Mouse (Mus musculus): ENCODE measurements around the gene Pitpnm2. TPM values are rescaled to one million over a fixed set of nuclear protein-coding genes. Genes with fewer than 3 reads are reported as not detected.

Pitpnm2 gene
- polyA plus RNA-seq, 1 experiment, result 19.6 TPM

GRCm38 (mm10) chr5:124210281-124211016 is 39.1 kb downstream of the Pitpnm2 start:
- TF ChIP-seq POLR2A (IDR thresholded peaks at IDR 0.05; ENCODE audit: low read depth, low read length), result no peak
- no peak for TF ChIP-seq CTCF (IDR thresholded peaks at IDR 0.05; ENCODE audit: extremely low read depth, insufficient read length, insufficient replicate concordance, low read depth, low read length)
- H3K4me3 ChIP-seq (ENCODE audit: low read depth, low read length), result no peak overlapping the region
- WGBS, result 84% methylated on average over 18 of the region's 18 CpGs
- H3K36me3 ChIP-seq (ENCODE audit: control insufficient read depth, insufficient read depth, low read length), result no peaks in the 10 kb centered on the region
- no peaks in the 10 kb centered on the region for H3K27me3 ChIP-seq (ENCODE audit: control insufficient read depth, insufficient read depth, low read length)
- H3K27ac ChIP-seq (ENCODE audit: insufficient read depth, low read depth, low read length), result no peak overlapping the region
- H3K4me1 ChIP-seq (ENCODE audit: control insufficient read depth, insufficient read depth, insufficient read length, low read length), result peaks cover 8% of the 10 kb centered on the region; the same call in 1 of the 2 replicates

- WGBS, result 64% methylated on average over 6 of the region's 6 CpGs
- Histone ChIP-seq H3K36me3 (ENCODE audit: control insufficient read depth, insufficient read depth, low read length) (no peaks in the 10 kb centered on the region), H3K27ac (ENCODE audit: insufficient read depth, low read depth, low read length) (no peak overlapping the region), H3K4me3 (ENCODE audit: low read depth, low read length) (no peak overlapping the region), H3K27me3 (ENCODE audit: control insufficient read depth, insufficient read depth, low read length) (no peaks in the 10 kb centered on the region), H3K4me1 (ENCODE audit: control insufficient read depth, insufficient read depth, insufficient read length, low read length) (peaks cover 8% of the 10 kb centered on the region; the same call in 1 of the 2 replicates)
- TF ChIP-seq CTCF (IDR thresholded peaks at IDR 0.05; ENCODE audit: extremely low read depth, insufficient read length, insufficient replicate concordance, low read depth, low read length) (no peak), POLR2A (IDR thresholded peaks at IDR 0.05; ENCODE audit: low read depth, low read length) (no peak)
Observed at GRCm38 (mm10) chr5:124209850-124210249, 39.7 kb downstream of the Pitpnm2 start.

GRCm38 (mm10) chr5:124208030-124208429 is 41.5 kb downstream of the Pitpnm2 start:
- WGBS, result 75% methylated on average over 8 of the region's 8 CpGs
- TF ChIP-seq CTCF (IDR thresholded peaks at IDR 0.05; ENCODE audit: extremely low read depth, insufficient read length, insufficient replicate concordance, low read depth, low read length) (no peak), POLR2A (IDR thresholded peaks at IDR 0.05; ENCODE audit: low read depth, low read length) (no peak)
- H3K27me3 ChIP-seq (ENCODE audit: control insufficient read depth, insufficient read depth, low read length), result no peaks in the 10 kb centered on the region
- H3K4me1 ChIP-seq (ENCODE audit: control insufficient read depth, insufficient read depth, insufficient read length, low read length), result 0 out of 2 replicates have a peak, but pooled peaks cover 7% of the 10 kb centered on the region
- no peaks in the 10 kb centered on the region for H3K36me3 ChIP-seq (ENCODE audit: control insufficient read depth, insufficient read depth, low read length)
- H3K27ac ChIP-seq (ENCODE audit: insufficient read depth, low read depth, low read length), result no peak overlapping the region
- no peak overlapping the region for H3K4me3 ChIP-seq (ENCODE audit: low read depth, low read length)

GRCm38 (mm10) chr5:124206481-124207038 is 43.0 kb downstream of the Pitpnm2 start:
- Histone ChIP-seq H3K4me3 (ENCODE audit: low read depth, low read length) (no peak overlapping the region), H3K27me3 (ENCODE audit: control insufficient read depth, insufficient read depth, low read length) (no peaks in the 10 kb centered on the region), H3K27ac (ENCODE audit: insufficient read depth, low read depth, low read length) (peak overlapping the region; percentile 10; the same call in 1 of the 2 replicates), H3K36me3 (ENCODE audit: control insufficient read depth, insufficient read depth, low read length) (no peaks in the 10 kb centered on the region), H3K4me1 (ENCODE audit: control insufficient read depth, insufficient read depth, insufficient read length, low read length) (0 out of 2 replicates have a peak, but pooled peaks cover 7% of the 10 kb centered on the region)
- TF ChIP-seq POLR2A (IDR thresholded peaks at IDR 0.05; ENCODE audit: low read depth, low read length) (no peak), CTCF (IDR thresholded peaks at IDR 0.05; ENCODE audit: extremely low read depth, insufficient read length, insufficient replicate concordance, low read depth, low read length) (no peak)
- WGBS, result 67% methylated on average over 13 of the region's 13 CpGs

GRCm38 (mm10) chr5:124205809-124206380 is 43.7 kb downstream of the Pitpnm2 start:
- Histone ChIP-seq H3K27me3 (ENCODE audit: control insufficient read depth, insufficient read depth, low read length) (no peaks in the 10 kb centered on the region), H3K4me3 (ENCODE audit: low read depth, low read length) (no peak overlapping the region), H3K36me3 (ENCODE audit: control insufficient read depth, insufficient read depth, low read length) (no peaks in the 10 kb centered on the region), H3K27ac (ENCODE audit: insufficient read depth, low read depth, low read length) (no peak overlapping the region), H3K4me1 (ENCODE audit: control insufficient read depth, insufficient read depth, insufficient read length, low read length) (0 out of 2 replicates have a peak, but pooled peaks cover 7% of the 10 kb centered on the region)
- 65% methylated on average over 5 of the region's 5 CpGs for WGBS
- TF ChIP-seq CTCF (IDR thresholded peaks at IDR 0.05; ENCODE audit: extremely low read depth, insufficient read length, insufficient replicate concordance, low read depth, low read length), result no peak
- no peak for TF ChIP-seq POLR2A (IDR thresholded peaks at IDR 0.05; ENCODE audit: low read depth, low read length)

GRCm38 (mm10) chr5:124205211-124205610 is 44.3 kb downstream of the Pitpnm2 start:
- WGBS, result 88% methylated on average over 9 of the region's 9 CpGs
- Histone ChIP-seq H3K4me1 (ENCODE audit: control insufficient read depth, insufficient read depth, insufficient read length, low read length) (0 out of 2 replicates have a peak, but pooled peaks cover 7% of the 10 kb centered on the region), H3K27me3 (ENCODE audit: control insufficient read depth, insufficient read depth, low read length) (no peaks in the 10 kb centered on the region), H3K4me3 (ENCODE audit: low read depth, low read length) (no peak overlapping the region), H3K27ac (ENCODE audit: insufficient read depth, low read depth, low read length) (no peak overlapping the region), H3K36me3 (ENCODE audit: control insufficient read depth, insufficient read depth, low read length) (no peaks in the 10 kb centered on the region)
- TF ChIP-seq POLR2A (IDR thresholded peaks at IDR 0.05; ENCODE audit: low read depth, low read length) (no peak), CTCF (IDR thresholded peaks at IDR 0.05; ENCODE audit: extremely low read depth, insufficient read length, insufficient replicate concordance, low read depth, low read length) (no peak)
